Mouse (Mus musculus) heart, adult 11 months (tissue): ENCODE data around the gene Ppm1l.

Experiments
- DNase-seq: peaks from one replicate; pipeline ENCODE4 v3.0.0; 2022

Ppm1l gene

DNA sequence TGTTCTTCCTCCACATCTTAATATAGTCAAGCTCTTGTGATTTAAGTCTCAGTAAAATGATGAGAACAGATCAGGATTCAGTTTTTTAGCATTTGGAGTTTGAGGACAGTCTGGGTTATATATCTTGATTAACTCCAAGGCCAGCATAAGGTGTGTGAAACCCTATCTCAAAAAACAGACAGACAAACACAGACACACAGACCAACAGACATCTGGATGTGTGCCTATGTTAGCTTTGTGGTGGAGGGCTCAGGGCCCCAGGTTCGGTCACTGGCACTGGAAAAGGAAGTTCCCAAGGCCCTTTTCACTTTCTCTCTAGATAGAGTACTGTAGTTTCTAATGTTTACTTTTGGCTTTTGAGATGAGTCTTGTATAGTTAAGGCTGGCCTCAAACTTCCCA is 23.8 kb downstream of the Ppm1l start:
- DNase-seq: peak; percentile 50

DNA sequence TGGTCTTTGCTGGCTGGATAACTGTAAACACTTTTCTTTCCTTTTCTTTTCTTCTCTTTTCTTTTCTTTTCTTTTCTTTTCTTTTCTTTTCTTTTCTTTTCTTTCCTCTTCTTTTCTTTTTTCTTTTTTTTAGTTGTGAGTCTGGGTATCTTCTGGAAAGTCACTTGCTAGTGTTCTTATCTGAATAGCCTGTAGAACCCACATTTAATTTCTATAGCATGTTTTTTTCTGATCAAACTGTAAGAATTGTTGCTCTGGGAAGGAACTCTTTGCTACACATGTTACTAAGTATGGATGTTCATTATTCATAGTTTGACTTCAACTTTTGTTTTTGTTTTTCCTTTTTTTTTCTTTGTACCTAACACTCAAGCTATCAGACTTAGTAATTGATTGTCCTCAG is 24.3 kb downstream of the Ppm1l start:
- no peak for DNase-seq

DNA sequence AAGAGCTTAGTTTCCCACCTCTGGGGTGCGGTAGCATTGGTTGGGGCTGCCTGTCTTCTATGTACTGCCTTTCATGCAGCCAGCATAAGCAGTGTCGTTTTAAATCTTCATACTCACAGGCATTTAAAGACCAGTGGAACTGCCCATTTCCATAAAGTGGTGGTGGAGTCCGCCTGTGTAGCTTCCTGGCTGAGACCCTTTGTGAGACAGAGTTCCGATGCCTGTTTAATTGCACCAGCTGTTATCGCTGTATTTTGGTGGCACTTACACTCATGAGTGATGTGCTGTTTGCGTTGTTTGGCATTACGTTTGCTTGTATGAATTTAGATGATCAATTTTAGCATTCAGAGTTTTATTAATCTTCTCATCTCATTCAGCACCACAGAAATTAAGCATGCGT is 24.9 kb downstream of the Ppm1l start:
- DNase-seq: no peak

DNA sequence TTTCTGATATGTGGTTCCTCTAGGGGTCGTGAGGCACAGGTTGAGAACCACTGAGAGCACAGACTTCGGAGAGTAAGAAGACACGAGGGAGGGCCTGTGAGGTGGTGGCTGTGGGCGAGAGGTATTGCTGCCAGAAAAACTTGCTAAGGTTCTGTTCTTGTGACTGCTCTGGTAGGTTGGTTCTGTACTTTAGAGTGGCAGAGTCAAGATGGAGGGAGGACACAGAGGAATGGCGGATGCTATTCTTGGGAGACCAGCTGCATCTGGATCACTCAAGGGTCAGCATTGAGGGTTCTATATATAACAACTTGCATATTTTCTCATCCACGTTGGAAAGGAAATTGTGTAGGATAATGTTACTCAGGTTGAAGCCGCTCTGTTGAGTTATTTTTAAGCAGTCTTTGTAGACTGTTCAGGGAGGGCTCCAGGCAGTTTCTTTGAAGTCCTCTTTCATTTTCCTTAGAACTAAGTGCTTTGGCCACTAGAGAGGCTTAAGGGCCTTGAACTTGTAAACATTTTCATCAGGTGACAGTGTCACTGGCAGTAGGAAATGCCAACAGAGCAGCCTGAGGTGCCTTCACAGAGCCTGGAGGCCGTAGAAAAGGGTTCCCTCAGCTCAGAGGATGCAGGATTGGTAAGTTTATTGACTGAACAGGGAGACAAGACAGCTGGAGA is 25.7 kb downstream of the Ppm1l start:
- DNase-seq: peak; percentile 72

DNA sequence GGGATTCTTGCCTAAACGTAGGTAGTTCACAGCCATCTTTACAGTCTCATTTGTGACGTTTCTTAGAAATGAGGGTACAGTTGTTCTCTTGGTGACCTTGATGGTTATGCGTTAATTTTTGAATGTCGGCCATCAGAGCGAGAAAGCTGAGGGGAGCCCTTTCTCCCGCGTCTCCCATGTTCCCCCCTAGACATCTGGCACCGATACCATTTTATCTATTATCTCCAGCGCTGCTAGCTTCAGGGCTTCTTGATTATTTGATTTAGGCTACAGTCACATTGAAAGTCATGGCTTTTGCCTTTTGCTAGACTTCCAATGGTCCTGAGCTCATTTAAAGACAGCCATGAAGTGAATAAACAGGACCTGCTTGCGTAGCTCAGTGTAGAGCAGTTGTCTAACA is 26.5 kb downstream of the Ppm1l start:
- DNase-seq: peak; percentile 42

DNA sequence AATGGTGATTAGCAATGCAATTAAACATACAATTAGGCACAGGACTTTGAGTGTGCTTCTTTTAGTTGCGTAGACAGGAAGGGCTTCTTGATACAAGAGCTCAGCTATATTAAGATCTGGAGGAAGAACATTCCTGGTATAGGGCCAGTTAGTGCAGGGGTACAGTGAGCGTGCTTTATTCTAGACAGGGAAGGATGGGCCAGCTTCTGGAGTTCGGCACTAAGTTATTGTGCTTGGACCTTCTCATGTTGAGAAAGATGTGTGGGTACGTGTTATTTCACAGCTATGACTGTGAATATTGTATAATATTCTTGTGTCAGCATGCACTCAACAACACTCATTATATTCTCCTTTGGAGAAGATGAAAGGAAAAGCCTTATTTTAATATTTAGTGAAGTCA is 29.9 kb downstream of the Ppm1l start:
- no peak for DNase-seq

DNA sequence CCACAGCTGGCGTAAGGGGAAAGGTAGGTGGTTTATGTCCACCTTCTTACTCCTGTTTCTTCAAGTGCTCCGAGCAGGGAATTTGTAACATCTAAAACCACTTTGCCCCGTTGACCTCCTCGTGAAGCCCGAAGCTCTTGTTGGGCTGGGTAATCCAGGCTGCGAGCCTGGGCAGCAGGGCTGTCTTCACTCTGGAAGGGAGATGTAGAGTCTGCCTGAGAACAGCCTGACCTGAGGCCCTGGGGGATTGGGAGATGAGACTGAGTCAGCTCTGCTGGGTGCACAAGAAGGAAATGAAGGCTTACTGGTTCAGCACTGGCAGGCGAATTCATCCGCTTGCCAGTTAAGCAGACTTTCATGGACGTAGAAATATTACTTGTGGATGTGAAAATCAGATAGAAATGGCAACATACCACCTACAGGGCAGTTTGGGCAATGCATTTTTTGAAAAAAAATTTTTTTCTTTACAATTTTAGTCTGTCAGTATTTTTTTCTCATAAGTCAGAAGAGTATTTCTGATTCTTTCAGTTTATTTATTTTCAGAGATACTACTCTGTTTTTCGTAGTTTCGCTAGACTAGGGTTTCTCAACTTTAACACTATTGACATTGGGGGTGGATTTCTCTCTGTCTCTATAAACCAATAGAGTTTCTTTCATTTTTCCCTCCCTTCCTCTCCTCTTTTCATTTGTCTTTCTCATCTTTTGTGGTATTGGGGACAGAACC is 31.7 kb downstream of the Ppm1l start:
- peak; percentile 37 for DNase-seq

DNA sequence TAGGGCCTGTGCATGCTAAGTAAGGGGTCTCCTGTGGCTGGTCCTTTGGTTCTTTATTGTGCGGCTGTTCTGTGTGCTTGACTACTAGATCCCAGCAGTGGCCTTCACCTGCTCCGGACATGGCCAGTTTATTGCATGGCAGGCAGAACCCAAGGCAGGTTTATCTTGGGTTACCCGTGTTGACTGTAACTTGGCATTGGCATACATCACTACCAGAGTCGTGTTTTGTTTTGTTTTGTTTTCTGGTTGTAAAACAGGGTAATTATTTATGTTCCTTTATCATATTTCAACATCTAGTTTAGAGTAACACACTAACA is 32.2 kb downstream of the Ppm1l start:
- peak; percentile 76 for DNase-seq

DNA sequence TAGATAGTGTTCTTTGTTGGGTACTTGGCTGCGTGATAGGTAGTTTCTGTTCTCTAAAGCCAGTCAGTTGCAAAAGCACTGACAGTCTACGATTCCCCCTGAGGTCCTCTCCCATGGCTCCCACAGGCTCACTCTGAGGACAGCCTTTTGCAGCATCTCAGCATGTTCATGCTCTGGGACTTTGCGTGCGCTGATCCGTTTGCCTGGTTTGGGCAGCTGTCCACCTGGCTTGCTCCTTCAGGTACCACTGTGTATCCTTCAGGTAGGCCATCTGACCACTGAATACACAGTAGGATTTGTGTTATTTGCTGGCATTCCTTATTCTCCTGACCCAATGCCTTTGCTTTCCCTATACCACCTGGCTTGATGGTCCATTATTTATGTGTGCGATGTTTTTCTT is 33.3 kb downstream of the Ppm1l start:
- DNase-seq: peak; percentile 55

DNA sequence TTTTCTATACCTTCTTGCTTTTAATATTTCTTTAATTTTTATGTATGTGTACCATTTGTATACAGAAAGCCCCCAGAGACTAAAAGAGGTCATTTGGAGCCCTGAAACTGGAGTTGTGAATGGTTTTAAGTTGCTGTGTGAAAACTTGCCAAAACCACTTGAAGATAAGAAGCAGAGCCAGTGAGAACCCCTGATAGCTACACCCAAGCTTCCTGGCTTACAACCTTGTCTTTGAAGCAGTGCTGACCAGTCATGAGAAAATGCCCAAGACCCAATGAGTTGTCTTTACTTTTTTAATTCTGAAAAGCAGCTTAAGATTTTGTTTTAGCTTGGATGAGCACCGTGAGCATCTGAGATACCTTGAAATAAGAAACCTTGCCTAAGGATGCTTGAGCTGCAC is 35.5 kb downstream of the Ppm1l start:
- peak; percentile 82 for DNase-seq

DNA sequence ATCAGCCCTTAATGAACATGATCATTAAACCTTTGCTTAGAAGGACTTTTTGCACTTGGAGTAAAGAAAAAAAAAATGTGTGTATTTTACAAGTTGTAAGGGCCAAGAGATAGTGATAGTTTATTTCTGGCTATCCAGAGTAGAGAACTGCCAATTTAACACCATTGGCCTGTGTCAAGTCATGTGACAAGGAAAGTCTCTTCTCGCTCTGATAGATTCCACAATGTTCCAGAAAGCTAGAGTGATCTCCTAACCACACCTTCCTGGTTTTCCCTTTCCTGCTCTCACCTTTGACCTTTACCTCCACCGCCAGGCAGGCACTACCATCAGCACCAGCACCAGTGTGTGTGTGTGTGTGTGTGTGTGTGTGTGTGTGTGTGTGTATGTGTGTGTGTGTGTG is 38.0 kb downstream of the Ppm1l start:
- DNase-seq: peak; percentile 55

DNA sequence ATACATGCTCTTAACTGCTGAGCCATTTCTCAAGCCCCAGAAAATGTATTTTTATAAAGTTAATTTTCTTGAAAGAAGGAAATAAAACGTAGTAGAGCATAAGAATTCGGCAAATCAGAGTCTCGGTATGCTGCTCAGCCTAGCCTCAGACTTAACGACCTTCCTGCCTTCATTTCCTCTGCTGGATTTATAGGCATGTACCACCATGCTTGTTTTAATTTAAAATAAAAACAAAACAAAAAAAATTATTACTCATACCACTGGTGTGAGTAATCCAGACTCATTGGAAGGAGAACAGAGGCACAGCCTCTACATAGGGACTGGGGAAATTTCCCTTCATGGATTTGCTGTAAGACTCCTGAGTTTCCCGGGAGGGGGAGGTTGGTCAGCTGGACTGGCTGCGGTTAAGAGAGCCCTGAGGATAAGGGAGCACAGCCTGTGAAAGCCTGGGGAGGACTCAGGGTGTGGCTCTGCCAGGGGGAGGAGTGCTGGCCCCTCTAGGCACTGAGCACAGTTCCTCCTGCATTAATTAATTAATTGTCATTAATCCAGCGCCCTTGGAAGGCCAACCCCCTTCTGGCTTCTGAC is 39.5 kb downstream of the Ppm1l start:
- peak; percentile 54 for DNase-seq

DNA sequence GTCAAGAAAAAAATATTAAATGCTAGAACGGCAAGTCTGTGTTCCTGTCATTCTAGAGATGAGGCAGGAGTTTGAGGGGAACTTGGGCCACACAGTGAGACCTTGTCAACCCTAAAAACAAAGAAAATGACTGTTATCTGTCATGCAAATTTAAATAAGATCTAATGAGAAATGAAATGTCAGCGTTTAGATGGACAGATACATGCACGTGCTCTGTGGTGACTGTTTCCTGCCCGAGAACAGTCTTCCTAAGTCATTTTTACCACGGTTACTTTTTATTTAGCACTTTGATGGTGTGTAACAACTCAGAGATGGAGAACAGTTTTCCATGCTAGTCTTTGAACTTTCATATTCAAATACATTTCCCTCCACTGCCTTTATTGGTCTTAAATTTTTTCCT is 40.1 kb downstream of the Ppm1l start:
- no peak for DNase-seq

DNA sequence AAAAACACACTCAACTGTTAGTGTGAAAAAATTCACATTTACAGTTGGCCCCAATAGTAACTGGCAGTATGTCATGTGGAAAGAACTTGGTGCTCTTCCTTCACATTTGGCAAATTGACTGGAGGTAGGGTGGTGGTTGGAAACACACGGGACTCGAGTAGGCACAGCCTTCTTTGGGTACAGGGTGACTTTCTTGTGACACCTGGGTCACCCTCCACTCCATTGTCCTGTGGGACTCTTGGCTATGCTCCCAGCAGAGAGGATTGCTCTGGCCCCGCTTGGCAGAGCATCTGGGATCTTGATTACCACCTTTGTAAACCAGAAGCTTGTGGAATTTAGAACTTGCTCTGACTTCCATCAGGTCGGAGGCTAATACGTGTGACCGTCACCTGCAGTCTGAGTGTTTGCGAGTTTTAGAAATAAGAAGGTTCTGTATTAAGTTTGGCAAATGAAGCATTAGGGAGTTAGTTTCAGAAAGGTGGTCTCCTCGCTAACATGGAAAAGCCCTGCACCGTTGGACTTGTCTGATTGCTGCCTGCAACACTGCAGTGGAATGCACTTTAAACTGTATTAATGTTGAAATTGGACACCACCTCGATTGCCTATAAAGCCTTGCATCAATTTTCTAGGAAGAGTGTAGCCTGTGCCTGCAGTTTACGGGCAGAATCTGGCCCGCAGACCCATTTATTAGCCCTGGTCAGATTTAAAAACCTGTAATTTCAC is 41.4 kb downstream of the Ppm1l start:
- peak; percentile 87 for DNase-seq

DNA sequence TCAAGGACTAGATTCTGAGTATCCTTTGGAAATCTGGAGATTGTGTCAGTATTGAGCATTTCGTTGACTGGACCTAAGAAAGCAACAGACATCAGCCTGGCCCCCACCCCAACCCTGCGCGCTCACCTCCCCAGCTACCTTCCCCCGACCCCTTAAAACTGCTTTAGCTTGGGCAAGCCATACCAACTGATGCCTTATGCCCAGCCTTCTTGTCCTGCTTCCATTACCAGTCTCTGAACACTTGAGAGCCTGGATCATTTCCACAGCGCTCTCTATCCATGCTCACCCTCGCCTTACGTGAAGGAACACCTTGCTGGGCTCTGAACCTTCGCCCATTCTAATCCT is 41.9 kb downstream of the Ppm1l start:
- peak; percentile 64 for DNase-seq

DNA sequence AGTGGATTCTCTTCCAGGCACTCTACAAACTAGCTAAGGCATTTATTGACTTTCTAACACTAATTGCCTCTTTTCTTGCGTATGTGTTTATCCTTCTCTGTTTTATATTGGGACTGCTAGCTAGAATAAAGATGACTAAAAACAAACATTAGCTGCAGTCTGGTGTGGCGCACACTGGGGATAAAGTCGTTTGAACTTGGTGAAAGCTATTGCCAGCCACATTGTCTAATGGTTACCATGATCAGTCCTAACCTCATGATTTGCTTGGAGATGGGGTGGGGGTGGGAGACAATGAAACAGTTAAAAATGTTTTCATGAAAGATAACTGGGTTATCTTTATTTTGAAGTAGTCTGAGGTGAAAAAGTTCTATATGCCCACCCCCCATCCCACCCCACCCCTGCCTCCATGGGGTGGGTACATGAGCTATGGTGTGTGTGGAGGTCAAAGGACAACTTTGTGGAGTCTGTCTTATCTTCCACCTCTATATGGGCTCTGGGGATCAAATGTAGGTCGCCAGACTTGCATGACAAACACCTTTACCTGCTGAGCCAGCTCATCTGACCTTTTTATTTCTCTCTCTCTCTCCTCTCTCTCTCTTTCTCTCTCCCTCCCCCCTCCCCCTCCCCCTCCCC is 43.7 kb downstream of the Ppm1l start:
- DNase-seq: peak; percentile 29

DNA sequence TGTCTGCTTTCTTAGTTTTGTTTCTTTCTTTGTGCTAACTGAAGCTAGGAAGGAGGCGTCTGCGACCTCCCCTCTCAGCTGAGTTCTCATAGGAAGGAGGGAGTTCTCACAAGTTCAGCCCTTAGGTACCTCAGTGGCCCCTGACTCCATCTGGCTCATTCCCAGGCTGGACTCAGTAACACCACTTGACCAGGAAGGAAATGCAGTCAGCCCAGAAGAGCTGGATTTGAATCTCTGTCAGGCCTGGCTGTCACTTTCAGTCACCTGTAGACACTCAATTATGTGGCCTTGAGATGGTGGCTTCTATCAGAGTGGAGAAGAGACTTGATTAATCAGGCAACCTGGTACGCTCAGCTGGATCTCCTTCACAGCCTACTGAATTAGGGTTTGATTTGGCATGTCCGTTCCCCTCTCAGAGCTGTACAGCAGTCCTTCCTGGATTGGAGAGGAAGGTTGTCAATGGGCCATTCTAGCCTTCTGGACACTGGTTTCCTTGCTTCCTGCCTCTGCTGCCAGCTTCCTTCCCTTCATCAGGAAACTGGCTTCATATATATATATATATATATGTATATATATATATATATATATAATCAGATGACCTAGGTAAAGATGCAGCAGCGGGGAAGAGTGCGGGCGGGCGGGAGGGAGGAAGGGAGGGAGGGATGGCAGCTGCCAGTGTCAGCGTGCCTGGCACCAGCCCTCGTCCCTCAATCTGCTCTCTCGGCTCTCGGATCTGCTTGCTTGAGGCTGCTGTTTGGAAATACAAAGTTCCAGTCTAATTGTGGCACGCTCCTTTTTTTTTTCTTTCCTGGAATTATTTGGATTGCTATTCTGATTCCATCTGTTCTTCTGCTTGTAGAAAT is 45.1 kb downstream of the Ppm1l start:
- DNase-seq: peak; percentile 81

DNA sequence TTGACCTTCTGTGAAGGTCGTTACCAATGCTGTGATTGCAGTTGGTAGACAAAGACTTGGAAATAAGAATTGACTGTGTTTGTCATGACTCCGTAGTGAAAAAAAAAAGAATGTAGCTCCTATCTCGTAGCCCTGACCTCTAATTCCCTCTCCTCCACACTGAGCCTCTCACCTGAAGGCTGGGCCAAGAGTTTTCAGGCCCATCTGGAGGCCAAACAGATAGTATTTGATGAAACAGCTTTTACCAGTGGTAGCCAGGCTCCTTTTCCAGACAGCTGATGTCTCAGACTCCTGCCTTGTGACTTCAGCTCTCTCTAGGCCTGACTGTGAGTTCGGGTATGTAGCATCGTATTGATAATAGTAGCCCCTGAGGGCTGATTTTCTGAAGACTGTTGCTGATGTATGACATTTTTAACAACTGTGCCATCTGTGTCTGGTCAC is 45.7 kb downstream of the Ppm1l start:
- no peak for DNase-seq

DNA sequence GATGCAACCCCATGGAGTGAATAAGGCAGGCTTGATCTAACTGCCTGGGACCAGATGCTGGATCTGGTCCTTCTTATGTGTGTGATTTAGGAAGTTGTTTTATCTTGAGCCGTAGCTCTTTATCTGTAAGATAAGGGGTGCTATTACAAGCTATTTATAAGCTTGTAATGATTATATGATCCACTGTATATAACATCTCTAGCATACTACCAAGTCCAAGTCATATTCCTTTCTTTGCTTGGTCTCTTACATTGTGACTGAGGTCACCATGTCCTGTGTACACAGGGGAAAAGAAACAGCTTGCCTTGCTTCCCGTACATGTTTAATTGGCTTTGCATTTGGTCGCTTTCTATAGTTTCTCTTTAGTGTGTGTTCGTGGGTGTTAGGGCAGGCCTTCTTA is 46.2 kb downstream of the Ppm1l start:
- no peak for DNase-seq

DNA sequence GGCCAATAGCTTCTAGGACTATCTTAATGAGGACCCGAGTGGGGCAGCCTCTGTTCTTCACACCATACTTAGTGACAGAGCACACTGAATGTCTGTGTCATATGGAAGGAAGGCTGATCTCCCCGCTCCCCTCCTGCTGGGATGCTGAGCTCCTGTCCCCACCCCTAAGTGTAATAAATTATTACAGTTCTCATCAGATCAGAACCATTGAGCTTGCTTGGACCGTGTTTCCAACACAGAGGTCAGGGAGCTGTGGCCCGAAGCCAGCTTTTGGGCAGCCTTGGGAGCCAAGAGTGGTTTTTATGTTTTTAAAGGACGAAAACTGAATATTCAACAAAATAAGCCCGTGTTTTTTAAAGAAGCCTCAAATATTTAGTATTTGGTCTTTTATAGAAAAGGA is 47.5 kb downstream of the Ppm1l start:
- DNase-seq: no peak

DNA sequence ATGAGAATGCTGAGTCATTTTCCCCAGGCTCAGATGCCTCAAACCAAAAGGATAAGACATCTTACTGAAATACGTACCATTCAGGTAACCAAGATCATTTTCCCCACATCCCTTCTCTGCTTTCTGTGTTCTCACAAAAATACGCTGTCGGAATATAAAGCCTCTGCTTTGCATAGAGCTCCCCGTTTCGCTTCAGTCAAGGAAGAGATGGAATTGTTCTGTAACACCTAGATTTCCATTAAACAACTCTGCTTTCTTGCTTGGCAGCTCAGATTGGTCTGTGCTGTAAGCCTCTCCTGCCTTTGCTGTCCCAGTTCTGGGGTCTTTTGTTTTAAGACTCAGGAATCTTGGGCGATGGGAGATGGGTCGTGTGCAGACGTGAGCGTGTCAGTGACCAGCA is 51.3 kb downstream of the Ppm1l start:
- DNase-seq: peak; percentile 68

DNA sequence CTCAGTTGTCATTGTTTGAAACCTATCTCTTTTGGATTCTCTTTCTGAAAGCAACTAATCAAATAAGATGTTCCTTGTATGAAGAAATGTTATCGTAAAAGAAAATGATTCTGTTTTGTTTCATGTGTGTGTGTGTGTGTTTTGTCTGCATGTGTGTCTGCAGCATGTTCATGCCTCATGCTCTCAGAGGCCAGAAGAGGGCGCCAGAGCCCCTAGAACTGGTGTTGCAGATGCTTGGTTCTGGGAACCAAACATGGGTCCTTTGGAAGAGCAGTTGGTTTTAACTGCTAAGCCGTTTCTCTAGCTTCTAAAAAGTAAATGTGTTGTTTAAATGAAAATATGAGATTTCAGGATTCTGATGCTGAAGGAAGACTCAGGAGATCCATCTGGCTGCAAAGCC is 56.1 kb downstream of the Ppm1l start:
- DNase-seq: peak; percentile 22
